Mouse (Mus musculus): ENCODE measurements at regions not wholly inside any gene's neighbourhood (a gene's known extent, or its start where the extent isn't known, plus 50 kb on each side); places are given as distances from the start of the nearest gene placed in this dataset.

DNA sequence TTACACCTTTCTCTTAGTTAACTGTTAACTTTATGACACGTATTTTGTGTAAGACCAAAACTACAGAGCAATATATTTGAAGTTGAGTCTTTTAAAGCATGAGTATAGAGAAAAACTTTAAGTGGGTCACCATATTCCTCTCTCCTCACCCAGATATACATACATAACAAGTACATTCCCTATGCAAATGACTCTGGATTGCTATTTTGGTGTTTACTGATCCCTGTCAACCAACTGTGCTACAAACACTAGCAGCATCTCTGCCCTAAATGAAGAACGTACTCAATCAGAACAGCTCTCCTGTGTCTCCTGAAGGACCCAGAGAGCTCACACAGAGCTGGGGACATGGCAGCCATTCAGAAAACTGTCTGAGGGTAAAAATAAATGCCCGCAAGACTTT is 363.4 kb upstream of the Rack1 start:
- DNase-seq (ENCODE audit: low read depth, low spot score), result no peak

DNA sequence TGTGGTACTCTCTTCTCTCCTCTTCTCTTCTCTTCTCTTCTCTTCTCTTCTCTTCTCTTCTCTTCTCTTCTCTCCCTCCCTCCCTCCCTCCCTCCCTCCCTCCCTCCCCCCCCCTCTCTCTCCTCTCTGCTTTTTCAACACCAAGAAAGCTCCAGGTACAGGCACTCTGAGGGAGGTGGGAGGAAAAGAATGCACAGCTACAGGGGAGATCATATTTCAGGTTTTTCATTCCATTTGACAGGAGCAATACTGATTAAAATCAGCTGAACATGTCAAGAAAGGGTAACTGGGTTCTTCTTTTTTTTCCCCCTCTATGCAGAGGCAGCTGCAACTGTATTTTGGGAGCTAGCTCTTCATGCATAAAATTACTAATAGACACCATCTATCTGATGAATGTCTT is 368.8 kb upstream of the Rack1 start:
- no peak for DNase-seq (ENCODE audit: low read depth, low spot score)

DNA sequence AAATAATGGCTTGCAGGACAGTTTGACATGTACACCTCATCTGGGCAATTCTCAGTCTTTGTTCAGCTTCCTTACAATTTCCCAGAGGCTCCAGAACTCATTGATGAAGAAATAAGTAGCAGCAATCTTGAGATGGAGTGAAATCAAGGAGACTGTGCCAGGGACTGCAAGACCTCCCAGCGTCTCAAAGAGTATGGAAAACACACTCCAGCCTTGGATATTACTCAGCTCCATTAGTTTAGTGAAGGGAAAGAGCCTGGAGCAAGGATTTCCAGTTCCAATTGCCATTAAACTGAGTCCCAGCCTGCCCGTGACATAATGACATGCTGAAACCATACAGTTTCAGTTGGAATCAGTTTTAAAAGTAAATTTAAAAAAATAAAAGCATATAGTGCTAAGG is 372.7 kb upstream of the Rack1 start:
- no peak for DNase-seq (ENCODE audit: low read depth, low spot score)

DNA sequence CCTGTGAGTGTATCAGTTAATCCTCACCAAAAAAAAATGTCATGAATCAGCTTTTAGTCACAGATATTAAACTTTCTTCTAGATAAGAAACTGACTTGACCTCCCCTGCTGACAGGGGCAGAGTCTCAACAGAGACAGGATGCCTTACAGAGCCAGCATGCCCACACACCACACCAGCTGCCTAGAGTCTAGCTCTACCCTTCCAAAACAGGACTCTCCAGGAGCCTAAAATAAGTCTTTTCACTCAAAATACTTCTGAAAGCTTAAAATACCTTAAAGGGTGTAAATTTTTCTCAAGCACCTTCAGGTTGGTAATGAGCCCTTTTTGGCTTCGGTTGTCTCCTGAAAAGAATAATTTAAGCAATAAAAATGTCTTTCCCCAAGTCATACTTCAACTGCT is 373.7 kb upstream of the Rack1 start:
- no peak for DNase-seq (ENCODE audit: low read depth, low spot score)

DNA sequence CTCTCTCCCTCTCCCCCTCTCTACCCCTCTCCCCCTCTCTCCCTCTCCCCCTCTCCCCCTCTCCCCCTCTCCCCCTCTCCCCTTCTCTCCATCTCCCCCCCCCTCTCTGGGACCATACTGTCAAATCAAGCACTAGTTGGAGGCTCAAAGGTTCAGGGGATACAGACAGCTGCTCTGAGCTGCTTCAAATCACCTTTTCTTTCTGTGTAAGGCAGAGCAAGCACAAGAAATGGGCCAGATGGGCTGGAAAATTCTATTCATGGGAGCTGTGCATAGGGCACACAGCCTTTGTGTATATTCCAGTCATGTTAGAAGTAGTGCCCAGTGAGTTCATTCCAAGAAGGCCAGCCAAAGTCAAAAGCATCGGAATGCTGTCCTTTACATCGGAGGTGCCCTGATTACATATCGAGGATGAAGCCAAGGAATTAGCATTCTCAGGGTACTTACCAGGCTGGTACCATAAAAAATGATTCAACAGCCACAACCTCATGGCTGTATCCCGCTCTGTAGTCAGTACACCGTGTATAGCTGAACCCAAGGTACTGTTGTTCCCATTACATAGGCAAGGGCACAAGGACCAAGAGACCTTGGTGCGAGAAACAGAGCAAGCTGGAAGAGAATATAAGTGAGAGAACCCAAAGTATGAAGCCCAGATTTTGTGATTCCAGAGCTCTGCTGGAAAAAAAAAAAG is 381.9 kb upstream of the Rack1 start:
- DNase-seq (ENCODE audit: low read depth, low spot score), result no peak

DNA sequence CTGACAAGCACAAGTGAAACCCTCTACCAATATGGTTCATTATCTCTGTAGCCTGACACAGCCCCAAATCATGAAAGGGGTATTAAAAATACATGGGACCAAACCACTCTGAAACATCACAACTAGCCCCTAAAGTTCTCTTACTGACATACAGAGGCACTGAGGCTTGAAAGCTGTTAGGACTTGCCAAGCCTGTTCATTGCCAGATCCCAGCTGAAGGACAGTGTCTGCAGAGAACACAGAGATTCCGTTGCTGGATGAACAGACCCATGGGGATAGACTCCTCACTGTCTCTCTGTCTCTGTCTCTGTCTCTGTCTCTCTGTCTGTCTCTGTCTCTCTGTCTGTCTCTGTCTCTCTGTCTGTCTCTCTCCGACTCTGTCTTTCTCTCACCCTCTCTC is 382.5 kb upstream of the Rack1 start:
- DNase-seq (ENCODE audit: low read depth, low spot score), result no peak

DNA sequence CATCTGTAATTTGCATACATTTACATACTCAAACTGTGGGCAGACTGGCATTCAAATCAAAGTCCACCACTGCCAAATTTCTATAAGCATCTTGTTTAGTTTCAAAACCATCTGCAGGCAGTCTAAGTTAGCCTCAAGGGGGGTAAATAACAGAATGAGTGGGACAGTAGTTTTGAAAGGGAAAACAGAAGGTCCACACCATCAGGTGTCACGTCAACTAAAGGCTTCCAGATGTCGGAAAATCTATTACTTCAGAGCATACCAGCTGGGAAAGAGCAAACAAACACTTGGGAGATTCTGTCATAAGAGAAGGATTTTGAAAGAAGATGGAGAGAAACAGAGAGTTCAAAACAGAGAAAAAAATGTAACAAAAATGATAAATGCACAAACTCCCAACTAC is 402.1 kb upstream of the Rack1 start:
- no peak for DNase-seq (ENCODE audit: low read depth, low spot score)

DNA sequence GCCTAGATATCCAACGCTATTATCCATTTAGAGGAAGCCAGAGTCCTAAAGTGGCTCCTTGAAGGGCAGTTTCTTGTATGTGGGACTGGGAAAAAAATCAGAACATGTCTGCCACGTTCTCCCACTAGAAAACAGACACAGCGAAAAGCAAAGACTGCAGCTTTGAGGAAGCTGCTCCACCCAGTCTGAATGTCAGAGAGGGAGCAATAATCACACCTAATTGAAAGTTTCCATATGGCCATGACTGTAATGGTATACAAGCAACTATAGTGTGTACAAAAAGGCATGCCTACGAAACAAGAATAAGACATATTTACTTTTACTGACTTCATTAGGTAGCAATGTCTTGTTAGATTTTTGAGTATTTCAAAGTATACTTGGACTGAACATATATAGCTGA is 392.7 kb upstream of the Sgcd start:
- DNase-seq (ENCODE audit: low read depth, low spot score), result no peak

DNA sequence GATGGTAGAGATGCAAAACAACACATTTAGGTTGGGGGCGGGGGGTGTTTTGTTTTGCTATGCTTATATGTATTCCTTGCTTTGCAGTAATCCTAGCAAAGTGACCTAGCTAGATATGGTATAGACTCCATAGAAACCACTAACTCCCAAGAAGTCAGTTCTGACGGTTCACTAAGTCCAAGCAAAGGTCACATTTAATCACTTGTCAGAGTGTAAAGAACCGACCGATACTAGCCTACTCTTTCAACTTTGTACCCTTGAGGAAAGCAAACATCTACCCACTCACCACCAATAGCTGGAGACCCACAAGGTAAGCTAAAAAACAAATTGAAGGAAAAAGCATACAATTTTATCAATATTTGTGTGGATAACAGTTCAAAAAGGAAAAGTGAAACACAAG is 389.3 kb upstream of the Sgcd start:
- DNase-seq (ENCODE audit: low read depth, low spot score), result no peak

DNA sequence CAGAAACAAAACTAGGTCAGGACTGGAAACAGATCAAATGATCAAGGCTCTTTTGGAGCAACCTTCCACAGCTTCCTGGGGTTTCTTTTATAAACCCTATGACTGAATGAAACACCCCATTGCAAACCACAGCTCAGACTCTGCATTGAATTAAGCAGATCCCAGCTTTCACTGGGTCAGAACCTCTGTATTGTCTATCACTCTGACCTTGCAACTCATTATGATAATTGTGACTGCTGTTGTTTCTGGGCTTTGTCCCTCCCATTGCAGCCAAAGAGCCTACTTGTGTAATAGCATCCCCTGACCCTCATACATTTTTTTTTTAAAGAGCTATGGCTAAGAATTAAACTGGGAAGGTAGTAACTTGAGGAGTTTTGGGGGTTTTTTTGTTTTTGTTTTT is 388.5 kb upstream of the Sgcd start:
- no peak for DNase-seq (ENCODE audit: low read depth, low spot score)

DNA sequence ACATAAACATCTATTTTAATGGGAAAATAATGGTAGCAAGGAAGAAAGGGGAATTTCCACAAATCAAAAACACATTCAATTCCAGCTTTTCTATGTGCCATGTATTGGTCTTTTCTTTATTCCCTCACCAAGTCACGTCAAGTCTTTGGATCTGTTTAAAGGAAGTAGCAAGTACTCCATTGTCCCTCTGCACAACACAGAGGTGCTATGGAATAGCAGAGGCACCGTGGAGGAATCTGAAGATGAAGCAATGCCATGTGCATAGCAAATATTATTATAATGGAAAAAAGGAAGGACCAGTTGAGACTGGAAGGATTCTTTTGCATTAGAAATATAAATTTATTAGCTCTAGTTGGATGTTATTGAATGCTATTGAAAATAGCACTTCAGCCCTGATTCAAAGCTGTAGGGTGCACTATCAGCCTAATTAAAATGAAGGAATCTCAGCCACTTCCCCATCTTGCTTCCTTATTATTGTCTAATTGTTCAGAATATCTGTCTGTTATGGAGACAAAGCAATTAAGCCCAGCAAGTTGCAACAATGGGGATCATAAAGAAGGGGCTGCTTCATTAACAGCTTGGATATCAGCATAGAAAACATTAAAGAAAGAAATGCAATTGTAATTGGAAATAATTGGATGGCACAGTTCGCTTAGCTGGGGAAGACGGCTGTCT is 362.7 kb upstream of the Sgcd start:
- DNase-seq (ENCODE audit: low read depth, low spot score), result no peak

DNA sequence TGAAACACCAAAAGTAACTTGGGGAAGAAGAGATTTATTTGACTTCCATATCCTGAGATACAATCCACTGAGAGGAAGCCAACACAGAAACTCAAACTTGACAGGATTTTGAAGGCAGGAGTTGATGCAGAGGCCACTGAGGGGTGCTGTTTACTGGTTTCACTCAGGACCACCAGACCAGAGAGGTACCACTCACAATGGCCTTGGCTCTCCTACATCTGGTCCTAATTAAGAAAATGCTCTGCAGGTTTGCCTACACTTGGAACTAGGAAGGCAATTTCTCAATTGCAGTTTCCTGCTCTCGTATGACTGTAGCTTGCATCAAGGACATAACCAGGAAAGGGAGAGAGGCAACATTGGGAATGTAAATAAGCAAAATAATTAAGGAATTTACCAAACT is 325.7 kb upstream of the Sgcd start:
- no peak for DNase-seq (ENCODE audit: low read depth, low spot score)

DNA sequence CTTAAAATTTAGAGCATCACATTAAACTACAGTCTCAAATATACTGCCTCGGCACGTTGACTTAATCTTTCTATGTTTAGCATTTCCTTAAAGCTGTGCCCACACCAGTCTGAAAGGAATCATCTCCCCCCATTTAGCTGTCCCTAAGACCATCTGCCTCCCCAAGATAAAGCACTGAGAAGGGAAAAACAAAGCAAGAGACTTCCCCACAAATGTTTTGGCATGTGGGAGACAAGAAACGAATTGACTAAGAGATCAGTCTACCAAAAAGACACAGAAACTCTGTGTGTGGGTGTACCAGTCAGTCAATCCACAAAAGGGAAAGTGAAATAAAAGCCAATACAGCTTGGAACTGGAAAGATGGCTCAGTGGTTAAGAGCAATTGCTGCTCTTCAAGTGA is 306.6 kb upstream of the Sgcd start:
- no peak for DNase-seq (ENCODE audit: low read depth, low spot score)

DNA sequence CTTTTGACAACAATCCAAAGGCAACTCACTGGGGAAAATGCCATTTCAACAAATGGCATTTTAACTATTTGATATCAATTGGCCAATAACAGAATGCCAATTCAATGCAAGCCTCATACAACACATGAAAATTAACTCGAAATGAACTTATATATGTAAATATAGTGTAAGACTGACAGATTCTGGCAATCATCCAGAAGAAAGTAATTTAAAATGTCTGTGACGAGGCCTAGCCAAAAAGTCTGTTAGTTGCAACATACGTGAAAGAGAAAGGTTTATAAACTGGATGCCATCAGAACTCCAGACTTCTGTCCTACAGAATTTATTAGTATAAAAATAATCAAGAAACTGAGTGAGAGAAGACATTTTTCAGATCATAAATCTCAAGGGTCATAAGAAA is 273.7 kb upstream of the Sgcd start:
- DNase-seq (ENCODE audit: low read depth, low spot score), result no peak

DNA sequence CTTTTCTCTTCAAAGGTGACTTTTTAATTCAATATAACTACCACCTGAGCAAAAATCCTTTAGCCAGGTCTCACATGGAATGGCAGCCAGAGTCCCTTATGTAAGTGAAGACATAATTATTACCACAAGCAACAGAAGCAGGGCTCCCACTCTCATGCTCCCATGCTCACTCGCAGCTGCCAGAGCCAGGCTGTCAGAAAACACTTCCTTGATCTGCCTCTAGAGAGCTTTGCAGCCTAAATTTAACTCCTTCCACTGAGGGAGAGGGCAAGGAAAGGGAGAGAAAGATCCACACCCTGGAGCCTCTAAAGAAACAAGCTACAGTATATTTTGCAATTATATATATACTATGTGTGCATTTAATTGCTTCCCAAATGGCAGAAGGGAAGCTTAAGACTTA is 272.3 kb upstream of the Sgcd start:
- no peak for DNase-seq (ENCODE audit: low read depth, low spot score)

DNA sequence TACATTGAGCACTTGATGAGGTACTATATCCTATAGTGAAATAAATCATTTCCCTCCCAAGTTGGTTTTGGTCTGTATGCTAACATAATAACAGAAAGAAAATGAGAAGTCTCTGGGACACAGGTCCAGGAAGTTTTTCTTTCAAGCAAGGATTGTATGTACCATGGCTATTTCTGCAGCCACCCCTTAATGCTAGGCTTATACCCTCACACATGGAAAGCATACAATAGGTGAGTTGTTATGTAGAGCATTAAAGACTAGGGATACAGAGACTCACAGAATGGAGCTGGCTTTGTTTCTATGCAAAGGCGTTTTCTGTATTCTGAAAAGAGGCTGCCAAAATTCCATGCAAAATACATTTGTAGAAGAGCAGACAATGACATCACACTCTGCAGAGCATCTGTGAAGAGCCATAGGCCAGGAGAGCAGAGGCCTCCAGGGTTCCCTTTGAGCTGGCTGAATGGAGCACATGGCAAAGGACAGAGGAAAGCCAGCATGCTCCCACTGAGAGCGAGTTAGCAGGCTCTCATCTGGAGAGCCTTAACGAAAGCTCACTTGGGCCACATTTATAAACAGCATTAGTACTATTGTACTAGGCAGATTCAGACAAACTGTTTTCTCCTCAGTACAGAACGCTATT is 262.0 kb upstream of the Sgcd start:
- no peak for DNase-seq (ENCODE audit: low read depth, low spot score)

DNA sequence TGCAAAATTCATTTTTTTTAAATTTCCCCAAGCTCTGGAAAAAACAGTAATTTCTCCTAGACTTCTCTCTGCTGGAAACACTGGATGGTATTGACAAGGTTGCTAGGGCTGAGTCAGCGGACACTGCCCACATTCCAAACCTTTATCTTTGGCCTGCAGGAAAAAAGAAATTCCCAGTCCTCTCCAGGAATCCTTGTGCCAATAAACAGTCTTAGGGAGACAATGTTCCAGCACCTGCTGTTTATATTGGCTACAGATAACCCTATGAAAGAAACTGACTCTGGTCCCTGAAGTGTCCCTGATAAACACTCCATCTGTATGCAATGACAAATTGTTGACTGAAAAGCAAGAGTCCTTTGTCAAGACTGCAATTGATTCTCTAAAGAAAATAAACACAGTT is 260.5 kb upstream of the Sgcd start:
- DNase-seq (ENCODE audit: low read depth, low spot score), result no peak

DNA sequence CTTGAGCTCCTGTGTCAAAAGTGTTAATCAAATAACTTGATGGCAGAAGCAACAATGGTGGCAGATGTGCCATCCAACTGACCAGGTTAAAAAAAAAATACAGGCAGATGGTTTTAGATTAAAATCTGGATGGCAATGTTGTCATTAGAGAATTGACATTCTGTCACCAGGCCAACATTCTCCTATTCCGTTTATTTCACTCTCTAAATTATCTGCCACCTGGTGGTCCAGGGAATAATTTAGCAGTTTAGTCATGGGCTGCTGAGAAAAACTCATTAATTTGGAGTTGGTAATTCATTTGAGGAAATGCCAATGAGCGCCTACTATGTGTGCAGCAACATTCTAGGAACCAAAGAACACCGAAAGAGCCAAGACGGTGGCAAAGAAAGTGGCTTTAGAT is 232.4 kb upstream of the Sgcd start:
- no peak for DNase-seq (ENCODE audit: low read depth, low spot score)

DNA sequence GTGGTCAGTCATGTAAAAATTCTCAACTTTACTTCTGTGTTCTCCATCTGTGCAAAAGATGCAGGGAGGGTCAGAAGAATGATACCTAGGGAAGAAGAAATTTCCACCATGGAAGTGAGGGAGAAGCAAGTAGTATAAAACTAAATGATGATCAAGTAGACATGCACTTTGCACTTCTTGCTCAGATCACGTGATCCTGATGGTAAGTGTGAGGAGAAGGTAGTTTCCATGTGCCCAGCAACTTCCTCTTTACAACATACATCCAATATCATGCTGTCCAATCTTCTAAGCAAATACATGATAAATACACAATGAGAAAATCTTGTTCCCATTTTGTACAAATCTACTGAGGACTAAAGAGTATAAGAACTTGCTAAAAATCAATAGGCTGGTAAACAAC is 230.4 kb upstream of the Sgcd start:
- DNase-seq (ENCODE audit: low read depth, low spot score), result no peak

DNA sequence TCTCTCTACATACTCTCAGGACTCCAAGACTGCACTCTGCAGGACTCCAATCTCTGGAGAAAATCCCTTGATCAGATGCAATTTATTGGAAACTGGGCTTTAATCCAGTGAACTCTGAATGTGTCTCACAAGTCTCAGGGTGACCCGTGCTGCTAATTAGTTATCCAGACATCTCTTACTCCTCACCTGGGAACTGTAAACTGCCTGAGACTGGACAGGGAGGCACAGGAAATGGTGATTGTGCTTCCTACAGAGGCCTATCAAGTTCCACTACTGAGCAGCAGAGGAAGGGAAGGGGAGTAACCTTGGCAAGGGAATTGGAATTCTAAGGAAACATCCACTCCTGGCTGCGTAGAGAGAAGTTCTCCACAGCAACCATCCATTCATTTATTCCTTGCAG is 228.0 kb upstream of the Sgcd start:
- no peak for DNase-seq (ENCODE audit: low read depth, low spot score)

DNA sequence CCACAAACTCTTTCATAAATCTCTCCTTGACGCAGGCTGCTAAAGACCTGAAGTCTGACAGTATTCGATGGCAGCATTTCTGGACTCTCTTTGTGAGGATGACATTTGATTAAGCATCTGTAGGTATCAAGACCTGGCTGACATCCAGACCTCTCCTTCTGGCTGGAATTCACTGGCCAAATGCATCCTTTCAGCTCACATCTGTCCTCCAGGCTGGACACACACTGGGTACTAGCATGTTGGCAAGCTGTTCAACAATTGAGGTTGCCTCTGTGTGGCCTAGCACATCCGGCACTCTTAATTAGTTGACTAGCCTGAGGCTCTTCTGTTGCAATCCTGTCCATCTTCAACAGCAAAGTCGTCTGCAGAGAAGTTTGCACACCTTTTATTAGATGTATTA is 197.8 kb upstream of the Sgcd start:
- DNase-seq (ENCODE audit: low read depth, low spot score), result no peak

DNA sequence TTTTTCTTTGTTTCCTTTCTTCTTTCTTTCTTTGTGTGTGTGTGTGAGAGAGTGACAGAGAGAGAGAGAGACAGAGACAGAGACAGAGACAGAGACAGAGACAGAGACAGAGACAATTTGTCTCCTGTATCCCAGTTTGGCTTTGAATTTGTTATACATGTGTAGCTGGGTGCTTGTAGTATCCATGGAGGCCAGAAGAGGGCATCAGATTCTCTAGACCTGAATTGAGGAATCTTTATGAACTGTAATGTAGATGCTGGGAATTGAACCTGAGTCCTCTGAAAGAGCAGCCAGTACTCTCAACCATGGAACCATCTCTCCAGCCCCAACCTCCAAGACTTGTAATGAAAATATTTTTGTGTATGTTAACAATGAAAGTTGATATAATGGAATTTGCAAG is 190.2 kb upstream of the Sgcd start:
- peak; percentile 60 for DNase-seq (ENCODE audit: low read depth, low spot score)

DNA sequence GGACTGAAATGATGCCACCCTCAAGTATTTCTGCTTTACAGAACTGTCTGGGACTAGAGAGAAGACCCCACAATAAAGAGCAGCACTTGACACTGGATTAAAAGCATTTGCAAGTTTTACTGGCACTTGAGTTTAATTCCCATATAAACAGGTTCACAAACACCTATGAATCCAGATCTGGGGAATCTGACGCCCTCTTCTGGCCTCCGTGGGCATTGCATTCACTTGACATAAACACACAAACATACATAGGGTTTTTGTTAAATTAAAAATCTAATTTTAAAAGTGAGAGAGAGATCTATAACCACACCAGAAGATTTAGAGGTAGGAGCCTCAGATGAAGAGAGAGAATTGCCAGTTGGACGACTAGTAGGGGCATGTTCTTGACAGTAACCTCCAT is 189.4 kb upstream of the Sgcd start:
- peak; percentile 36 for DNase-seq (ENCODE audit: low read depth, low spot score)
